Mouse (Mus musculus) liver, postnatal 0 days (tissue): ENCODE measurements around the gene Pcna. TPM values are rescaled to one million over a fixed set of nuclear protein-coding genes. Genes with fewer than 3 reads are reported as not detected.
"Not testable (repeated sequence)": the region's sequence is repeated elsewhere in the genome, so short reads cannot be mapped to it uniquely, and the experiment has no call there.

Experiments
- ATAC-seq: fragments of 200-750 bp; cut with Nextera tagmentation; 2 replicates; pipeline ENCODE4 v1.8.0; 2017; ENCODE audit warnings: mild to moderate bottlenecking, moderate library complexity
- DNase-seq: peaks from one replicate; pipeline ENCODE4 v3.0.0-alpha.2; 2016
- H3K27ac ChIP-seq: fragments of 300-500 bp; sonication (generic); 2 replicates; pipeline ENCODE4 v1.5.1; 2014; ENCODE audit warnings: antibody characterized with exemption, moderate library complexity, mild to moderate bottlenecking, low read depth
- H3K27me3 ChIP-seq: fragments of 300-500 bp; sonication (generic); 2 replicates; pipeline ENCODE4 v1.6.1; 2014; ENCODE audit warnings: low read length, control low read depth, mixed read lengths; ENCODE audit not compliant: insufficient read depth
- H3K36me3 ChIP-seq: fragments of 300-500 bp; sonication (generic); replicated peaks from 2 replicates; pipeline ENCODE4 v1.6.1; 2014; ENCODE audit warnings: mild to moderate bottlenecking, control low read depth, low read length, moderate library complexity, mixed read lengths; ENCODE audit not compliant: insufficient read depth
- H3K4me1 ChIP-seq: fragments of 300-500 bp; sonication (generic); 2 replicates; pipeline ENCODE4 v1.6.1; 2014; ENCODE audit warnings: antibody characterized with exemption, mild to moderate bottlenecking, control low read depth; ENCODE audit not compliant: insufficient read depth
- H3K4me2 ChIP-seq: fragments of 300-500 bp; sonication (generic); 2 replicates; pipeline ENCODE4 v1.6.1; 2014; ENCODE audit warnings: low read depth, mild to moderate bottlenecking, low read length, moderate library complexity, mixed read lengths
- H3K4me3 ChIP-seq: fragments of 300-500 bp; sonication (generic); 2 replicates; pipeline ENCODE4 v1.5.1; 2014; ENCODE audit warnings: low read depth, low read length
- H3K9ac ChIP-seq: fragments of 300-500 bp; sonication (generic); replicated peaks from 2 replicates; pipeline ENCODE4 v1.6.1; 2014; ENCODE audit warnings: mild to moderate bottlenecking, moderate library complexity
- H3K9me3 ChIP-seq: fragments of 300-500 bp; sonication (generic); 2 replicates; pipeline ENCODE4 v1.6.1; 2016; ENCODE audit warnings: mild to moderate bottlenecking, control low read depth, low read length, mixed read lengths
- CTCF ChIP-seq: sonication (generic); IDR thresholded peaks from 2 replicates; pipeline ENCODE4 v1.5.1; 2016; ENCODE audit warnings: antibody characterized with exemption, low read depth
- EP300 ChIP-seq: IDR thresholded peaks from 2 replicates; pipeline ENCODE4 v1.6.1; 2016; ENCODE audit warnings: antibody characterized with exemption, low read depth, mild to moderate bottlenecking
- WGBS: fragments of 180-500 bp; shearing (Covaris S2); extraction: QIAGEN DNeasy Blood & Tissue Kit; methylation state at CpG from one replicate; pipeline ENCODE4 v1.1.7; 2014; ENCODE audit not compliant: insufficient replicate concordance; 5-methylcytosine and 5-hydroxymethylcytosine counted together
- polyA plus RNA-seq: library from polyadenylated mRNA; unstranded; fragments of >200 nt; fragmentation: Nextera tagmentation; extraction: Ambion mirVana; gene quantifications from 2 replicates; pipeline ENCODE4 v1.2.1, GENCODE M21; 2015

Gene Pcna
- polyA plus RNA-seq, 1 experiment from 2014 or later: 158 TPM

DNA sequence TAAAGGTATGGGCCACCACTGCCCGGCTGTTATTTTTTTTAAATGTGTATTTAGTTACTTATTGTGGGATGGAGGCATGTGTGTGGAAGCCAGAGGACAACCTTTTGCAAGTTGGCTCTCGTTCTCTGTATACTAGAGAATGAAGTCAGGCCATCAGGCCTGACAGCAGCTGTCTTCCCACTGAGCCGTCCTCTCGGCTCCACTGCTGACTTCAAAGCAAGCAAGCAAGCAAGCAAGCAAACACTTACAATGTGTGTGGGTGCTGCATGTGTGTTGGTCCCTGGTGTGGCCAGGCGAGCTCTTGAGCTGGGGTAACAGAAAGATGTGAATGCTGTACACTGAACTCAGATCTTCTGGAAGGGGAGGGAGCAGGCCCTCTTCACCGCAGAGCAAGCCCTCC lies 37.7 kb upstream of the Pcna start:
- H3K9ac ChIP-seq: no peak overlapping the region
- WGBS: 73% methylated on average over 6 of the region's 6 CpGs
- H3K9me3 ChIP-seq: no peaks in the 10 kb centered on the region
- peaks cover 12% of the 10 kb centered on the region for H3K4me1 ChIP-seq
- H3K4me3 ChIP-seq: no peak overlapping the region
- H3K27ac ChIP-seq: no peak overlapping the region
- no peak overlapping the region for H3K4me2 ChIP-seq
- DNase-seq: no peak
- H3K36me3 ChIP-seq: peaks cover 23% of the 10 kb centered on the region
- H3K27me3 ChIP-seq: no peaks in the 10 kb centered on the region
- no peak for ATAC-seq
- TF ChIP-seq CTCF (no peak), EP300 (no peak)

DNA sequence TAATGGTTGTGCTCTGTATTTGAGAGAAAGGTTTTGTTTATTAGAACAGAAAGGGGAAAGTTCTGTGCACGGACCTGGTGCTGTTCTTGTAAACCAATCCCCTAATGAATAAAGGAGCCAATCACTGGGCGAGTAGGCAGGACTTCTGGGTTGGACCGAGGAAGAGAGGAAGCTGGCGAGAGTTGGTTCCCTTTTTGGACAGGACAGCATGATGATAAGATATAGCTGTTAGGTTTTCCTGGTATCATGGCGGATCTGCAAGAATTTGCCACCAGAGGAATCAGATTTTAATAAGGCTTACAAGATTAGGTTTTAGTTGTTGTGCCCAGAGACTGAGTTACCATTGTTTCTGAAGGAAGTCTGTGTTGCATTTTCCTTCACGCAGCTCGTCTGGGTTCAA lies 36.1 kb upstream of the Pcna start:
- not testable (repeated sequence) for H3K9ac ChIP-seq, H3K27ac ChIP-seq, ATAC-seq, H3K9me3 ChIP-seq, DNase-seq, H3K4me2 ChIP-seq, H3K4me3 ChIP-seq, H3K36me3 ChIP-seq, H3K27me3 ChIP-seq
- peaks cover 24% of the 10 kb centered on the region for H3K4me1 ChIP-seq
- WGBS: 26% methylated on average over 5 of the region's 7 CpGs

DNA sequence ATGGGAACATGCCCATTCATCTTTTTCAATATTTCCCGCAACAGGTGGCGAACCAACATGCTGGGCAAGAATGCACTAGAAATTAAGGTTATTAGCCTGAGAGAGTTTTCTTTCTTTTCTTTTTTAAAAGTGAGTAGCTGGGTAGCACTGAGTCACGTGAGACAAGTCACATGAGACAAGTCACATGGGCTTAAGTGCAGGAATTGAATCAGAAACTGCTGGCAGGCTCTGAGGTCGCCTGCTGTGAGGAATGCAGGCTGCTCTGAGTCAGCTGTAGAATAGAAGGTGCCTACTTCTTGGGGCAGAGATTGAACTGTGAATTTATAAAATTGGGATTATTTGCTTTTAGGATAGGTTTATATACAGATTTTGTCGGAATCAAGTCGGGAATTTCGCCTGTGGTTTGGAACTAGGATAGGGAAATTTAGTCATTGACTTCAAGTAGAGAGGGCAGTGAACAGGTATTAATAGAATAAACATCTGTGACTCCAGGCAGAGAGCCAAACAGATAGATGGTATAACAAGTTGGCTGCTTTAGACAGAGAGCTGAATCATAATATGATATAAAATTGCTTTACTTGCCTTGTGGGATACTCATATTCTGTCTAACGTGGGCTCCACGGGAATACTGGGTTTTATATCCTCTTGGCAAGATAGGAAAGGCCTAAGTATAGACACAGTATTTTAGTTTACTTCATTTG lies 33.4 kb upstream of the Pcna start:
- H3K4me1 ChIP-seq: peaks cover 37% of the 10 kb centered on the region
- no peaks in the 10 kb centered on the region for H3K9me3 ChIP-seq
- H3K27ac ChIP-seq: no peak overlapping the region
- H3K9ac ChIP-seq: no peak overlapping the region
- H3K4me3 ChIP-seq: no peak overlapping the region
- H3K4me2 ChIP-seq: no peak overlapping the region
- WGBS: 86% methylated on average over 9 of the region's 9 CpGs
- H3K27me3 ChIP-seq: no peaks in the 10 kb centered on the region
- no peak for DNase-seq
- TF ChIP-seq CTCF (no peak), EP300 (no peak)
- H3K36me3 ChIP-seq: no peaks in the 10 kb centered on the region
- ATAC-seq: no peak

DNA sequence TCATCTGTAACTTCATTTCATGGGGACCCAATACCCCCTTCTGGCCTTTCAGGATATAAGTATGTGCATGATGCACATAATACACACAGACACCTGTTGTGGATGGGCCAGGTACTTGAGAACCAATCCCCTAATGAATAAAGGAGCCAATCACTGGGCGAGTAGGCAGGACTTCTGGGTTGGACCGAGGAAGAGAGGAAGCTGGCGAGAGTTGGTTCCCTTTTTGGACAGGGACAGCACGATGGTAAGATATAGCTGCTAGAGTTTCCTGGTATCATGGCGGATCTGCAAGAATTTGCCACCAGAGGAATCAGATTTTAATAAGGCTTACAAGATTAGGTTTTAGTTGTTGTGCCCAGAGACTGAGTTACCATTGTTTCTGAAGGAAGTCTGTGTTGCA lies 32.6 kb upstream of the Pcna start:
- 56% methylated on average over 5 of the region's 5 CpGs for WGBS
- H3K9ac ChIP-seq, DNase-seq, H3K4me2 ChIP-seq, H3K9me3 ChIP-seq, H3K4me3 ChIP-seq, ATAC-seq, H3K27ac ChIP-seq, H3K36me3 ChIP-seq, H3K27me3 ChIP-seq: not testable (repeated sequence)
- peaks cover 39% of the 10 kb centered on the region for H3K4me1 ChIP-seq

DNA sequence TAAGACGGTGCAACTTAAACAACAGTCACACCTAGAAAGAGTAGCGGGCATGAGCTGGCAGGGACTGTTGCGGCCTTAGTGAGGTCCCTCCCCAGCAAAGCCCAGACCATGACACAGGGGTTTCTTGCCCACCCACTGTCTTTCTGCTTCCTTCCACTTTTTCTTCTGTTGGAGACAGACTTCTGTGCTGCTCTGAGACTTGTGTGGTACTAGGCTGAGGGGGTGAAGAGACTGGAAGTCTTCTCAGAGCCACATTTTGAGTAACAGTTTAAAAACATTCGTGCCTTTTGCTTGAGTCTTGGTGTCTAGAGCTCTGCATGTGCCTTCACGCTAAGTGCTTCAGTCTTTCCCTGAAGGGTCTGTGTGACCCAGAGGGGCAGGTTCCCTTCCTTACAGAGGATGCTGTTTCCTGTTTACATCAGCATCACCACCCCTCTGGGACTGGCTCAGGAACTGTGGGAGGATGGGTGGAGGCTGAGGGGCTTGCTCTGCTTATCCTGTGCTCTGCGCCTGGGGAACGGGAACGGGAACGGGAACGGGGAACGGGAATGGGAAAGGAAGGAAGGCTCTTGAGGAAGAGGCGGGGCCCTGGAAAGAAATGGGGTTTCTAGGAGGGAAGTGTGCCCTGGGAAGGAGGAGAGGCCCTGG lies 31.5 kb upstream of the Pcna start:
- TF ChIP-seq EP300 (peak; percentile 44; the same call in 1 of the 2 replicates), CTCF (no peak)
- DNase-seq (peak; percentile 39), ATAC-seq (peak; percentile 70)
- Histone ChIP-seq H3K36me3 (no peaks in the 10 kb centered on the region), H3K4me2 (no peak overlapping the region), H3K27ac (peak overlapping the region; percentile 76), H3K9me3 (no peaks in the 10 kb centered on the region), H3K9ac (no peak overlapping the region; the same call in 1 of the 2 replicates), H3K4me1 (peaks cover 43% of the 10 kb centered on the region), H3K4me3 (no peak overlapping the region), H3K27me3 (no peaks in the 10 kb centered on the region)
- 38% methylated on average over 12 of the region's 12 CpGs for WGBS

DNA sequence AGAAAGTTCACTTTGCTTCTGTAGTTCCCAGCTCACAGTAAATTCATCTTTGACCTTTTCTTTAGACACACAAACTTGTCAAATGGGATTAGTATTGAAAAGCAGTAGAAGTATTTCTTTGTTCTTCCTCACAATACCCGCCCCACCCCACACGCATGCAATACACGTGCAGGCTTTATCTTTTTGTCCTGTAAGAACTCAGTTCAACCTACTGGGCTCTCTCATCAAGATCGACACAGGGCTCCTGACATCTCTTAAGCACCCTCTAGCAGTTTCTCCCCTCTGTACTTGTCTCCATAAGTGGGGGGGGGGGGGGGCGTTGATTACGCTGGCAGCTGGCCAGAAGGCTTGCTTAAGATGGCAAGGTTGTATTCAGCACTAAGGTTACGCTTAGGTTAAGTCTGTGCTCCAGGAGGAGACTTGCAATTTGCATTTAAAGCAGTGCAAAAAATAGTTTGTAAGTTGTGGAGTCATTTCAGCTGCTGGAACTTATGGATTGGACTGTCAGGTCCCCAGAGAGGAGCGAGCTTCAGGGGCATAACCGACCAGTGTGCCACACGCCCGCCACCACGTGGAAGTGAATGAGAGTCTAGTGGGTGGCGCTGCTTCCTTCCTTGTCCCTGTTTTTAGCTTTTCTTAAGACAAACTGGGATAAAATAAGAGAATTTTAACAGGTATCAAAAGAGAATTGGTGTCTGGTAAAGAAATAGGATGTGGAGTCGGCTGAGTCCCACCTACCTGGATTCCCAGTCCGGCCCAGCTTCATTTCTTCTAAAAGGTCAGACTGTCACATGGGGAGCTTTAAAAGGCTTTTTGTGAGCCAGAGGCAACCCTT lies 30.3 kb upstream of the Pcna start:
- Histone ChIP-seq H3K4me2 (peak overlapping the region; percentile 38), H3K27ac (peak overlapping the region; percentile 76), H3K36me3 (no peaks in the 10 kb centered on the region), H3K4me3 (no peak overlapping the region), H3K9ac (no peak overlapping the region), H3K4me1 (peaks cover 48% of the 10 kb centered on the region), H3K9me3 (no peaks in the 10 kb centered on the region), H3K27me3 (no peaks in the 10 kb centered on the region)
- TF ChIP-seq EP300 (no peak), CTCF (no peak)
- ATAC-seq: peak; percentile 48
- 40% methylated on average over 15 of the region's 15 CpGs for WGBS
- DNase-seq: no peak
